Mouse (Mus musculus) embryonic fibroblast, embryonic 13.5 days (primary cell): ENCODE results near the gene Tnrc6b.

Source experiments
- CTCF ChIP-seq: IDR thresholded peaks from 2 replicates; pipeline ENCODE4 v1.5.1; 2011; ENCODE audit warnings: mild to moderate bottlenecking, control low read depth, low read length, moderate library complexity, borderline replicate concordance; ENCODE audit not compliant: insufficient read depth
- POLR2A ChIP-seq: IDR thresholded peaks from 2 replicates; pipeline ENCODE4 v1.6.1; 2011; ENCODE audit warnings: low read depth, mild to moderate bottlenecking, control low read depth, low read length, moderate library complexity

DNA sequence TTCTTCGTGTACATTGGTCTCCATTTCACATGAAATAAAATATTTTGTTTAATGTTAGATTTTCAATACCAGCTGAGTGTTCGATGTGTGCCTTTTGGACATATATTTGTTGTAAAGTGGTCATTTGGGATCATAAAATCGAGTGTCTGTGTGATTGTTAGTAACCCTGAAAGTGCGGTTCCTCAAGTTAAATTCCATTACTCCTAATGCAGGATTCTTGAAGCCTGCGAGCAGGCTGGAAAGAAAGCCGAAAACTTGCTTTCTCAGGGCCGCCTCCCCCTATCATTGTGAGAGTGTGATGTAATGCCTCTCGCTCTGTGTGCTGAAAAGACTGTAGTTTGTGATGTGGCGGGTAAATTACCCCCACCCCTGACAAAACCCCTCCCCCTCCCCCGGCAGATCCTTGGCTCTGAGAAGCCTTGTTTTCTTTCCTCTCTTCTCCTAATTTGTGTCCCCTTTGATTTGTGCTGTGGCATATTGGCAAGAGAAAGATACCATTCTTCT is 88.6 kb downstream of the Tnrc6b start:
- TF ChIP-seq CTCF (no peak), POLR2A (0 out of 2 replicates have a peak, but pooled peaks have one; percentile 34)
